Mouse (Mus musculus) heart, postnatal 0 days (tissue): ENCODE measurements around the gene Pou2f1.

ENCODE experiments used
- CTCF ChIP-seq: IDR thresholded peaks from 2 replicates; pipeline ENCODE4 v1.5.1; 2016; ENCODE audit warnings: antibody characterized with exemption, control low read depth, low read depth
- EP300 ChIP-seq: IDR thresholded peaks from 2 replicates; pipeline ENCODE4 v1.6.1; 2016; ENCODE audit warnings: antibody characterized with exemption, low read depth

- TF ChIP-seq CTCF (no peak), EP300 (no peak)
Observed at GRCm38 (mm10) chr1:166007026-166007425, 4.5 kb upstream of the Pou2f1 start.
